Mouse (Mus musculus) MEL (cell line): ENCODE data around the gene Gm20708. TPM values are rescaled to one million over a fixed set of nuclear protein-coding genes. Genes with fewer than 3 reads are reported as not detected.

Source experiments
- DNase-seq: peaks from one replicate; pipeline ENCODE4 v3.0.0; 2011; ENCODE audit warnings: low read depth, low spot score
- H3K27ac ChIP-seq: 2 replicates; pipeline ENCODE4 v1.5.1; 2012; ENCODE audit warnings: low read depth, mild to moderate bottlenecking, control low read depth, low read length, moderate library complexity; ENCODE audit not compliant: control insufficient read depth
- H3K27me3 ChIP-seq, 2 experiments: fragments of 150-350 bp in 1 of 2; sonication (generic) in 1 of 2; 2 replicates each; pipeline ENCODE4 v1.6.1; 2012; ENCODE audit warnings: low read length in 2 of 2, mild to moderate bottlenecking in 2 of 2, improper control_type of control experiment in 1 of 2, moderate library complexity in 1 of 2; ENCODE audit not compliant: insufficient read depth in 2 of 2, control insufficient read depth in 1 of 2
- H3K36me3 ChIP-seq, 2 experiments: 2 replicates each; pipeline ENCODE4 v1.6.1; 2012 to 2014; ENCODE audit warnings: low read length in 2 of 2, improper control_type of control experiment in 1 of 2, inconsistent platforms in 1 of 2, mild to moderate bottlenecking in 1 of 2; ENCODE audit not compliant: insufficient read depth in 2 of 2, control insufficient read depth in 1 of 2
- H3K4me1 ChIP-seq, 2 experiments: fragments of 150-350 bp in 1 of 2; sonication (generic) in 1 of 2; 2 replicates each; pipeline ENCODE4 v1.6.1; 2012; ENCODE audit warnings: low read length in 2 of 2, improper control_type of control experiment in 1 of 2, mild to moderate bottlenecking in 1 of 2; ENCODE audit not compliant: insufficient read depth in 2 of 2, control insufficient read depth in 1 of 2
- H3K4me3 ChIP-seq, 2 experiments: fragments of 150-350 bp in 1 of 2; sonication (generic) in 1 of 2; 2 replicates each; pipeline ENCODE4 v1.5.1; 2012; ENCODE audit warnings: low read depth in 2 of 2, low read length in 2 of 2, mild to moderate bottlenecking in 2 of 2, moderate library complexity in 2 of 2, control low read depth in 1 of 2, improper control_type of control experiment in 1 of 2; ENCODE audit not compliant: control insufficient read depth in 1 of 2, insufficient read depth in 1 of 2
- H3K79me2 ChIP-seq: 2 replicates; pipeline ENCODE4 v1.6.1; 2012; ENCODE audit warnings: mild to moderate bottlenecking, low read length, moderate library complexity; ENCODE audit not compliant: control insufficient read depth, poor library complexity, insufficient read depth
- H3K9ac ChIP-seq: 2 replicates; pipeline ENCODE4 v1.6.1; 2012; ENCODE audit warnings: low read depth, mild to moderate bottlenecking, control low read depth, low read length, moderate library complexity; ENCODE audit not compliant: control insufficient read depth, poor library complexity, severe bottlenecking
- H3K9me3 ChIP-seq: fragments of 150-350 bp; sonication (generic); replicated peaks from 2 replicates; pipeline ENCODE4 v1.6.1; 2012; ENCODE audit warnings: mild to moderate bottlenecking, low read length, improper control_type of control experiment, moderate library complexity; ENCODE audit not compliant: insufficient read depth
- BHLHE40 ChIP-seq: IDR thresholded peaks from 2 replicates; pipeline ENCODE4 v1.6.1; 2012; ENCODE audit warnings: low read depth, mild to moderate bottlenecking, inconsistent platforms, low read length, improper control_type of control experiment, borderline replicate concordance
- CHD1 ChIP-seq: IDR thresholded peaks from 2 replicates; pipeline ENCODE4 v1.6.1; 2012; ENCODE audit warnings: low read depth, mild to moderate bottlenecking, inconsistent platforms, low read length, improper control_type of control experiment
- CHD2 ChIP-seq: IDR thresholded peaks from 2 replicates; pipeline ENCODE4 v1.6.1; 2011; ENCODE audit warnings: low read length, improper control_type of control experiment
- CTCF ChIP-seq, 3 experiments: IDR thresholded peaks in 2 of 3; conservative IDR thresholded peaks in 1 of 3; 2 replicates each; pipeline ENCODE4 v1.5.1; 2011 to 2012; ENCODE audit warnings: low read length in 3 of 3, low read depth in 2 of 3, mild to moderate bottlenecking in 2 of 3, improper control_type of control experiment in 1 of 3, inconsistent platforms in 1 of 3, mixed read lengths in 1 of 3, moderate library complexity in 1 of 3; ENCODE audit not compliant: control insufficient read depth in 1 of 3, insufficient read depth in 1 of 3, poor library complexity in 1 of 3, severe bottlenecking in 1 of 3
- E2F4 ChIP-seq: IDR thresholded peaks from 2 replicates; pipeline ENCODE4 v1.6.1; 2011; ENCODE audit warnings: low read depth, low read length, improper control_type of control experiment, borderline replicate concordance
- ELF1 ChIP-seq: IDR thresholded peaks from 2 replicates; pipeline ENCODE4 v1.6.1; 2014; ENCODE audit warnings: low read depth, mild to moderate bottlenecking, inconsistent platforms, low read length, improper control_type of control experiment, moderate library complexity
- EP300 ChIP-seq, 2 experiments: IDR thresholded peaks; 2 replicates each; pipeline ENCODE4 v1.6.1; 2011; ENCODE audit warnings: improper control_type of control experiment in 2 of 2, low read length in 2 of 2, low read depth in 1 of 2, mild to moderate bottlenecking in 1 of 2
- GABPA ChIP-seq: IDR thresholded peaks from 2 replicates; pipeline ENCODE4 v1.6.1; 2012; ENCODE audit warnings: low read depth, mild to moderate bottlenecking, inconsistent platforms, low read length, improper control_type of control experiment, moderate library complexity
- GATA1 ChIP-seq: IDR thresholded peaks from 2 replicates; pipeline ENCODE4 v1.6.1; 2011; ENCODE audit warnings: low read depth, low read length, improper control_type of control experiment
- HCFC1 ChIP-seq: IDR thresholded peaks from 2 replicates; pipeline ENCODE4 v1.6.1; 2012; ENCODE audit warnings: low read depth, mild to moderate bottlenecking, inconsistent platforms, low read length, improper control_type of control experiment, moderate library complexity
- JUND ChIP-seq: IDR thresholded peaks from 2 replicates; pipeline ENCODE4 v1.6.1; 2011; ENCODE audit warnings: low read depth, mild to moderate bottlenecking, improper control_type of control experiment, low read length
- KAT2A ChIP-seq: conservative IDR thresholded peaks from 2 replicates; pipeline ENCODE4 v1.6.1; 2012; ENCODE audit warnings: low read depth, low read length, improper control_type of control experiment, inconsistent platforms
- MAFK ChIP-seq: IDR thresholded peaks from 2 replicates; pipeline ENCODE4 v1.6.1; 2011; ENCODE audit warnings: low read depth, mild to moderate bottlenecking, low read length, improper control_type of control experiment, borderline replicate concordance
- MAZ ChIP-seq: IDR thresholded peaks from 2 replicates; pipeline ENCODE4 v1.6.1; 2012; ENCODE audit warnings: low read depth, mild to moderate bottlenecking, inconsistent platforms, low read length, improper control_type of control experiment
- MEF2A ChIP-seq: IDR thresholded peaks from 2 replicates; pipeline ENCODE4 v1.6.1; 2014; ENCODE audit warnings: low read depth, mild to moderate bottlenecking, inconsistent platforms, low read length, improper control_type of control experiment; ENCODE audit not compliant: poor library complexity, insufficient replicate concordance, severe bottlenecking; ENCODE audit errors: extremely low read depth
- MXI1 ChIP-seq: IDR thresholded peaks from 2 replicates; pipeline ENCODE4 v1.6.1; 2011; ENCODE audit warnings: mild to moderate bottlenecking, low read depth, low read length, improper control_type of control experiment
- MYB ChIP-seq: IDR thresholded peaks from 2 replicates; pipeline ENCODE4 v1.6.1; 2011; ENCODE audit warnings: mild to moderate bottlenecking, low read depth, low read length, improper control_type of control experiment
- MYC ChIP-seq: IDR thresholded peaks from 2 replicates; pipeline ENCODE4 v1.6.1; 2011; ENCODE audit warnings: low read depth, mild to moderate bottlenecking, low read length, improper control_type of control experiment, moderate library complexity
- NELFE ChIP-seq: IDR thresholded peaks from 2 replicates; pipeline ENCODE4 v1.6.1; 2011; ENCODE audit warnings: low read depth, low read length, improper control_type of control experiment
- NRF1 ChIP-seq: IDR thresholded peaks from 2 replicates; pipeline ENCODE4 v1.6.1; 2014; ENCODE audit warnings: low read depth, mild to moderate bottlenecking, inconsistent platforms, low read length, improper control_type of control experiment, moderate library complexity; ENCODE audit not compliant: poor library complexity, insufficient read depth, severe bottlenecking
- POLR2A ChIP-seq, 2 experiments: IDR thresholded peaks; 2 replicates each; pipeline ENCODE4 v1.6.1; 2011 to 2012; ENCODE audit warnings: low read length in 2 of 2, mild to moderate bottlenecking in 2 of 2, control low read depth in 1 of 2, improper control_type of control experiment in 1 of 2, low read depth in 1 of 2, moderate library complexity in 1 of 2; ENCODE audit not compliant: control insufficient read depth in 1 of 2, insufficient read depth in 1 of 2, poor library complexity in 1 of 2
- POLR2AphosphoS2 ChIP-seq: IDR thresholded peaks from 2 replicates; pipeline ENCODE4 v1.6.1; 2011; ENCODE audit warnings: low read length, improper control_type of control experiment
- POLR2AphosphoS5 ChIP-seq: IDR thresholded peaks from 2 replicates; pipeline ENCODE4 v1.6.1; 2012; ENCODE audit warnings: low read depth, borderline replicate concordance, mild to moderate bottlenecking, inconsistent platforms, low read length, moderate library complexity, mixed read lengths
- RAD21 ChIP-seq: IDR thresholded peaks from 2 replicates; pipeline ENCODE4 v1.6.1; 2011; ENCODE audit warnings: mild to moderate bottlenecking, low read depth, low read length, improper control_type of control experiment
- RCOR1 ChIP-seq: IDR thresholded peaks from 2 replicates; pipeline ENCODE4 v1.6.1; 2012; ENCODE audit warnings: low read depth, mild to moderate bottlenecking, inconsistent platforms, low read length, improper control_type of control experiment
- SIN3A ChIP-seq: IDR thresholded peaks from 2 replicates; pipeline ENCODE4 v1.6.1; 2012; ENCODE audit warnings: low read length, improper control_type of control experiment, inconsistent platforms
- SMC3 ChIP-seq: IDR thresholded peaks from 2 replicates; pipeline ENCODE4 v1.6.1; 2011; ENCODE audit warnings: low read depth, low read length, improper control_type of control experiment
- TAL1 ChIP-seq: IDR thresholded peaks from 2 replicates; pipeline ENCODE4 v1.6.1; 2012; ENCODE audit warnings: mild to moderate bottlenecking, inconsistent platforms, low read length, moderate library complexity, mixed read lengths
- TBP ChIP-seq: IDR thresholded peaks from 2 replicates; pipeline ENCODE4 v1.8.0; 2011; ENCODE audit warnings: low read depth, low read length, improper control_type of control experiment
- TCF12 ChIP-seq: IDR thresholded peaks from 2 replicates; pipeline ENCODE4 v1.6.1; 2014; ENCODE audit warnings: low read depth, mild to moderate bottlenecking, inconsistent platforms, low read length, improper control_type of control experiment, moderate library complexity
- UBTF ChIP-seq: IDR thresholded peaks from 2 replicates; pipeline ENCODE4 v1.6.1; 2012; ENCODE audit warnings: low read depth, mild to moderate bottlenecking, inconsistent platforms, low read length, improper control_type of control experiment, moderate library complexity, borderline replicate concordance; ENCODE audit not compliant: insufficient read depth
- USF1 ChIP-seq: IDR thresholded peaks from 2 replicates; pipeline ENCODE4 v1.6.1; 2014; ENCODE audit warnings: low read depth, mild to moderate bottlenecking, inconsistent platforms, low read length, improper control_type of control experiment, moderate library complexity
- ZC3H11A ChIP-seq: IDR thresholded peaks from 2 replicates; pipeline ENCODE4 v1.6.1; 2012; ENCODE audit warnings: low read depth, mild to moderate bottlenecking, inconsistent platforms, low read length, improper control_type of control experiment
- ZKSCAN1 ChIP-seq: IDR thresholded peaks from 2 replicates; pipeline ENCODE4 v1.6.1; 2012; ENCODE audit warnings: low read depth, mild to moderate bottlenecking, inconsistent platforms, low read length, improper control_type of control experiment, moderate library complexity
- ZMIZ1 ChIP-seq: IDR thresholded peaks from 2 replicates; pipeline ENCODE4 v1.6.1; 2012; ENCODE audit warnings: low read depth, mild to moderate bottlenecking, inconsistent platforms, low read length, improper control_type of control experiment, moderate library complexity
- ZNF384 ChIP-seq: IDR thresholded peaks from 2 replicates; pipeline ENCODE4 v1.6.1; 2012; ENCODE audit warnings: low read depth, mild to moderate bottlenecking, inconsistent platforms, low read length, improper control_type of control experiment
- polyA plus RNA-seq, 2 experiments: library from polyadenylated mRNA; stranded (reverse) in 1 of 2; unstranded in 1 of 2; fragments of >175 nt in 1 of 2; fragments of >200 nt in 1 of 2; gene quantifications; 2 replicates each; pipeline versions ENCODE4 v1.2.1 to v1.2.4; 2012; ENCODE audit warnings: low replicate concordance in 2 of 2, low read depth in 1 of 2; ENCODE audit not compliant: insufficient read length in 2 of 2, insufficient read depth in 1 of 2, missing spikeins in 1 of 2
- total RNA-seq: library from RNA; depleted of rRNA; stranded (reverse); fragments of 300-350 nt; gene quantifications from 2 replicates; pipeline ENCODE4 v1.2.3, GENCODE M21; 2012

Gene Gm20708
- total and polyA plus RNA-seq, 3 experiments = 0.70 to 0.85 TPM; not detected in 1

GRCm38 (mm10) chr11:117810401-117811046, 1.1 kb downstream of the Gm20708 start:
- Histone ChIP-seq H3K4me3 (peak overlapping the region; percentile 86 to 98), H3K27ac (peak overlapping the region; percentile 78), H3K27me3 (no peaks in the 10 kb centered on the region), H3K9me3 (no peaks in the 10 kb centered on the region), H3K9ac (peak overlapping the region; percentile 90), H3K36me3 (peaks cover 2 to 8% of the 10 kb centered on the region in 2 experiments; a peak in 2 of 4 replicates), H3K4me1 (peaks cover 4 to 11% of the 10 kb centered on the region in 2 experiments), H3K79me2 (peaks cover 36% of the 10 kb centered on the region)
- peak; percentile 95 for DNase-seq
- TF ChIP-seq POLR2AphosphoS2 = peak; percentile 82; the same call in 1 of the 2 replicates
- no peak for TF ChIP-seq E2F4
- TF ChIP-seq MAZ = peak; percentile 81; the same call in 1 of the 2 replicates
- 0 out of 2 replicates have a peak, but pooled peaks have one; percentile 18 for TF ChIP-seq ZKSCAN1
- 0 out of 2 replicates have a peak, but pooled peaks have one; percentile 13 for TF ChIP-seq KAT2A
- no peak for TF ChIP-seq ZC3H11A
- no peak for TF ChIP-seq TAL1
- peak; percentile 76 for TF ChIP-seq SIN3A
- no peak for TF ChIP-seq GABPA
- TF ChIP-seq CHD1 = no peak
- peak; percentile 32 to 48 (median 33); a peak in 5 of 6 replicates for TF ChIP-seq CTCF (IDR thresholded peaks at IDR 0.05 in 2 of 3, conservative IDR thresholded peaks at IDR 0.05 in 1 of 3; ENCODE audit: control insufficient read depth in 1 of 3, insufficient read depth in 1 of 3, low read depth in 2 of 3, low read length in 3 of 3, poor library complexity in 1 of 3, severe bottlenecking in 1 of 3)
- TF ChIP-seq HCFC1 = peak; percentile 41; the same call in 1 of the 2 replicates
- no peak for TF ChIP-seq ZNF384
- 0 out of 2 replicates have a peak, but pooled peaks have one; percentile 0 for TF ChIP-seq RCOR1
- TF ChIP-seq NRF1 = no peak
- TF ChIP-seq NELFE = peak; percentile 63
- peak; percentile 33; the same call in 1 of the 2 replicates for TF ChIP-seq ZMIZ1
- TF ChIP-seq POLR2AphosphoS5 = no peak
- no peak for TF ChIP-seq JUND
- no peak for TF ChIP-seq MEF2A
- TF ChIP-seq CHD2 = peak; percentile 5; the same call in 1 of the 2 replicates
- TF ChIP-seq ELF1 = peak; percentile 85
- TF ChIP-seq UBTF = peak; percentile 88; the same call in 1 of the 2 replicates
- TF ChIP-seq USF1 = no peak
- no peak for TF ChIP-seq RAD21
- no peak for TF ChIP-seq GATA1
- peak; percentile 21; the same call in 1 of the 2 replicates for TF ChIP-seq SMC3
- TF ChIP-seq MAFK = no peak
- TF ChIP-seq MXI1 = no peak; the same call in 1 of the 2 replicates
- 0 out of 2 replicates have a peak, but pooled peaks have one; percentile 10 for TF ChIP-seq TCF12
- TF ChIP-seq MYC = no peak
- TF ChIP-seq MYB = no peak
- TF ChIP-seq TBP = peak; percentile 93
- no peak for TF ChIP-seq BHLHE40
- TF ChIP-seq POLR2A (IDR thresholded peaks at IDR 0.05; ENCODE audit: control insufficient read depth in 1 of 2, insufficient read depth in 1 of 2, low read depth in 1 of 2, low read length in 2 of 2, poor library complexity in 1 of 2) = peak; percentile 44 to 59; a peak in 1 of 4 replicates
- TF ChIP-seq EP300 (IDR thresholded peaks at IDR 0.05; ENCODE audit: low read depth in 1 of 2, low read length in 2 of 2) = peak in 1 of 2 experiments; percentile 11; a peak in 1 of 4 replicates
